Mouse (Mus musculus) kidney, embryonic 14.5 days (tissue): ENCODE results near the gene Pth. TPM values are rescaled to one million over a fixed set of nuclear protein-coding genes. Genes with fewer than 3 reads are reported as not detected.

ENCODE experiments used
- ATAC-seq: fragments of 200-750 bp; cut with Nextera tagmentation; 2 replicates; pipeline ENCODE4 v1.8.0; 2017; ENCODE audit warnings: moderate number of reproducible peaks, mild to moderate bottlenecking, moderate TSS enrichment, moderate library complexity; ENCODE audit not compliant: low FRiP score, low TSS enrichment
- H3K27ac ChIP-seq: fragments of 300-500 bp; sonication (generic); 2 replicates; pipeline ENCODE4 v1.5.1; 2014; ENCODE audit warnings: low read depth, mild to moderate bottlenecking, low read length, moderate library complexity, mixed read lengths
- H3K27me3 ChIP-seq: fragments of 300-500 bp; sonication (generic); 2 replicates; pipeline ENCODE4 v1.6.1; 2014; ENCODE audit warnings: mild to moderate bottlenecking, low read length; ENCODE audit not compliant: control insufficient read depth, insufficient read depth
- H3K36me3 ChIP-seq: fragments of 300-500 bp; sonication (generic); 2 replicates; pipeline ENCODE4 v1.6.1; 2014; ENCODE audit warnings: low read length, mixed read lengths; ENCODE audit not compliant: control insufficient read depth, insufficient read depth
- H3K4me1 ChIP-seq: fragments of 300-500 bp; sonication (generic); 2 replicates; pipeline ENCODE4 v1.6.1; 2014; ENCODE audit warnings: low read length, mixed read lengths; ENCODE audit not compliant: control insufficient read depth, insufficient read depth
- H3K4me2 ChIP-seq: fragments of 300-500 bp; sonication (generic); replicated peaks from 2 replicates; pipeline ENCODE4 v1.6.1; 2014; ENCODE audit warnings: low read depth, mild to moderate bottlenecking, low read length
- H3K4me3 ChIP-seq: fragments of 300-500 bp; sonication (generic); 2 replicates; pipeline ENCODE4 v1.5.1; 2014; ENCODE audit warnings: mild to moderate bottlenecking, low read length
- H3K9ac ChIP-seq: fragments of 300-500 bp; sonication (generic); 2 replicates; pipeline ENCODE4 v1.6.1; 2014; ENCODE audit warnings: low read depth, mild to moderate bottlenecking, low read length, moderate library complexity
- H3K9me3 ChIP-seq: fragments of 300-500 bp; sonication (generic); 2 replicates; pipeline ENCODE4 v1.6.1; 2016; ENCODE audit warnings: low read length; ENCODE audit not compliant: control insufficient read depth
- WGBS: fragments of 180-500 bp; shearing (Covaris S2); extraction: QIAGEN DNeasy Blood & Tissue Kit; methylation state at CpG from one replicate; pipeline ENCODE4 v1.1.7; 2014; 5-methylcytosine and 5-hydroxymethylcytosine counted together
- polyA plus RNA-seq: library from polyadenylated mRNA; unstranded; fragments of >200 nt; fragmentation: Nextera tagmentation; extraction: Ambion mirVana; gene quantifications from 2 replicates; pipeline ENCODE4 v1.2.1, GENCODE M21; 2014

The Pth gene
- polyA plus RNA-seq, 1 experiment from 2014 or later: not detected

GRCm38 (mm10) chr7:113408712-113409111, 20.3 kb upstream of the Pth start:
- Histone ChIP-seq H3K36me3 (no peaks in the 10 kb centered on the region), H3K9ac (no peak overlapping the region), H3K4me2 (no peak overlapping the region), H3K4me1 (no peaks in the 10 kb centered on the region), H3K27me3 (no peaks in the 10 kb centered on the region), H3K27ac (no peak overlapping the region), H3K4me3 (no peak overlapping the region), H3K9me3 (no peaks in the 10 kb centered on the region)
- 57% methylated on average over 5 of the region's 5 CpGs for WGBS
- no peak for ATAC-seq

GRCm38 (mm10) chr7:113398083-113398482, 9.7 kb upstream of the Pth start:
- ATAC-seq: no peak
- H3K4me1 ChIP-seq: no peaks in the 10 kb centered on the region
- no peak overlapping the region for H3K4me3 ChIP-seq
- no peak overlapping the region for H3K9ac ChIP-seq
- H3K27ac ChIP-seq: no peak overlapping the region
- no peaks in the 10 kb centered on the region for H3K9me3 ChIP-seq
- H3K36me3 ChIP-seq: no peaks in the 10 kb centered on the region
- no peaks in the 10 kb centered on the region for H3K27me3 ChIP-seq
- no peak overlapping the region for H3K4me2 ChIP-seq

GRCm38 (mm10) chr7:113396661-113397060, 8.3 kb upstream of the Pth start:
- Histone ChIP-seq H3K36me3 (no peaks in the 10 kb centered on the region), H3K9me3 (no peaks in the 10 kb centered on the region), H3K4me3 (no peak overlapping the region), H3K9ac (no peak overlapping the region), H3K27ac (no peak overlapping the region), H3K4me2 (no peak overlapping the region), H3K4me1 (no peaks in the 10 kb centered on the region), H3K27me3 (no peaks in the 10 kb centered on the region)
- WGBS: 82% methylated on average over 4 of the region's 4 CpGs
- no peak for ATAC-seq

- H3K4me1 ChIP-seq: no peaks in the 10 kb centered on the region
- no peak for ATAC-seq
- 80% methylated on average over 2 of the region's 2 CpGs for WGBS
- no peaks in the 10 kb centered on the region for H3K36me3 ChIP-seq
- no peaks in the 10 kb centered on the region for H3K27me3 ChIP-seq
- H3K9me3 ChIP-seq: no peaks in the 10 kb centered on the region
- no peak overlapping the region for H3K4me3 ChIP-seq
- H3K9ac ChIP-seq: no peak overlapping the region
- no peak overlapping the region for H3K27ac ChIP-seq
- H3K4me2 ChIP-seq: no peak overlapping the region
These were observed 3.2 kb upstream of the Pth start for GRCm38 (mm10) chr7:113391619-113392018.

GRCm38 (mm10) chr7:113377875-113378658, 10.3 kb downstream of the Pth start:
- WGBS: 28% methylated on average over 7 of the region's 7 CpGs
- H3K4me1 ChIP-seq: no peaks in the 10 kb centered on the region
- H3K9me3 ChIP-seq: no peaks in the 10 kb centered on the region
- no peak overlapping the region for H3K27ac ChIP-seq
- ATAC-seq: peak; percentile 95
- H3K36me3 ChIP-seq: no peaks in the 10 kb centered on the region
- no peak overlapping the region for H3K4me3 ChIP-seq
- no peak overlapping the region for H3K9ac ChIP-seq
- H3K27me3 ChIP-seq: no peaks in the 10 kb centered on the region
- no peak overlapping the region for H3K4me2 ChIP-seq

GRCm38 (mm10) chr7:113372682-113373081, 15.7 kb downstream of the Pth start:
- Histone ChIP-seq H3K27ac (no peak overlapping the region), H3K27me3 (no peaks in the 10 kb centered on the region), H3K4me3 (no peak overlapping the region), H3K9me3 (no peaks in the 10 kb centered on the region), H3K4me1 (peaks cover 3% of the 10 kb centered on the region; the same call in 1 of the 2 replicates), H3K9ac (no peak overlapping the region), H3K36me3 (no peaks in the 10 kb centered on the region), H3K4me2 (no peak overlapping the region)
- no peak for ATAC-seq
- WGBS: 89% methylated on average over 1 of the region's 1 CpGs

GRCm38 (mm10) chr7:113369620-113370340, 18.6 kb downstream of the Pth start:
- Histone ChIP-seq H3K4me3 (peak overlapping the region; percentile 90), H3K36me3 (no peaks in the 10 kb centered on the region), H3K4me1 (peaks cover 3% of the 10 kb centered on the region; the same call in 1 of the 2 replicates), H3K9me3 (no peaks in the 10 kb centered on the region), H3K27ac (peak overlapping the region; percentile 88), H3K27me3 (no peaks in the 10 kb centered on the region), H3K9ac (peak overlapping the region; percentile 81), H3K4me2 (peak overlapping the region; percentile 51)
- peak; percentile 76 for ATAC-seq
- under 1% methylated on average over 44 of the region's 44 CpGs for WGBS

- Histone ChIP-seq H3K27me3 (no peaks in the 10 kb centered on the region), H3K4me2 (peak within 1 kb of the TSS; percentile 51), H3K36me3 (no peaks in the 10 kb centered on the region), H3K4me3 (peak within 1 kb of the TSS; percentile 90), H3K4me1 (peaks cover 3% of the 10 kb centered on the region; the same call in 1 of the 2 replicates), H3K9ac (peak within 1 kb of the TSS; percentile 81), H3K27ac (peak within 1 kb of the TSS; percentile 88), H3K9me3 (no peaks in the 10 kb centered on the region)
- peak; percentile 99 for ATAC-seq
- WGBS: under 1% methylated on average over 59 of the region's 64 CpGs
These were observed 19.4 kb downstream of the Pth start, which contains the start of gene Btbd10 for GRCm38 (mm10) chr7:113368746-113369619. Btbd10 (minus strand) TSS chr7:113369392.
